Mouse (Mus musculus): ENCODE measurements around the gene Olfr1042.
"Not testable (repeated sequence)": the region's sequence is repeated elsewhere in the genome, so short reads cannot be mapped to it uniquely, and the experiment has no call there.

Gene Olfr1042

DNA sequence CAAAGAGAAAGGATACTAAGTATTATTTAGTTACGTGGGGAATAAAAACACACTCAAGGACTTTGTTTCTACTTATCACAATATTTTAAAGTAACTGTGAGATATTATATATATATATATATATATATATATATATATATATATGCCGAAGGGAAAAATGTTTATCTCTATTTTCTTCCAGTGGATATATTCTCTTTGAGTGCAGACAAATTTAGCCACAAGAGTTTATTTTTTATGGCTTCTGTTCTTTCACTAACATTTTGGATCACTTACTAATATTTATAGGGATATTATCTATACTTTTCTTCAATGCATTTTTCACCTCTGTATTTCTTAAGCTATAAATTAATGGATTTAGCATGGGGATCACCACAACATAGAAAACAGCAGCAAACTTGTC, at the start of gene Olfr1042:
Olfr1042 (minus strand) TSS at position 101 of the 400 bp plus-strand sequence.
- DNase-seq (ENCODE audit: low spot score in 2 of 2): no peak

DNA sequence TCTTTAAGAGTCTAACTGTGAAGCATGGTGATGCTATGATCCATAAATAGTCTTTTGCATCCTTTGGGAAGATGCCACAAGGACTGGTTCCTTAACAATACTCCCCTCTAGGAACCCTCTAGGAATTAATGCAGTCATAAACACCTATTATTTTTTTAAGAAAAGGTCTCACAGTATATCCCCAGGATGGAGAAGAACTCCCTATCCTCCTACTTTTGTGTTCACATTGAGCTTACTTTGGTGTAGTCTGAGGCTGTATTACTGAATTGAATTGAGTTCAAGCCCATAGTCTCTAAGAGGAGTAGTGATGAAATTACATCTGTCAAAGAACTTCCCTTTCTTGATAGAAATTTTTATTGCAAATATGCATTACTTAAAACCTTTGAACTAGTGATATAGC, 41.3 kb upstream of the Olfr1042 start, which contains the start of gene Olfr1045:
Olfr1045 (minus strand) TSS at position 101 of the 400 bp plus-strand sequence.
- no peak for DNase-seq (ENCODE audit: low spot score in 2 of 2)

DNA sequence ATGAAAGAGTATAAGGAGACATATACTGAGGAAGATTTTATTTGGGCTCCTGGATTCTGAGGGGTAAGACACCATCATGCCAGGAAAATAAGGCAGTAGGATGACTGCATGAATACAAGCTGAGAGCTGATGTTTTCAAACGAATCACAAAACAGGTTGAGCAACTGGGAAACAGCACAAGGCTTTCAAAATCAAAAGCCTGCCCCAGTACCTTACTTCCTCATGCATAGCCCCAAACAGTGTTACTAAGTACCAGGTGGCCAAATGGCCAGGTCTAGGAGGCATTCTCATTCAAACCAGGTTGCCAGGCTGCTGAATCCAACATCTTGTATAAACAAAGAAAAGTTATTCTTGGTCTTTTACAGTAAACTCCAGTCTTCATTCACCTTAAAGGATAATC, 34.2 kb upstream of the Olfr1042 start:
- DNase-seq (ENCODE audit: low spot score in 2 of 2): no peak

DNA sequence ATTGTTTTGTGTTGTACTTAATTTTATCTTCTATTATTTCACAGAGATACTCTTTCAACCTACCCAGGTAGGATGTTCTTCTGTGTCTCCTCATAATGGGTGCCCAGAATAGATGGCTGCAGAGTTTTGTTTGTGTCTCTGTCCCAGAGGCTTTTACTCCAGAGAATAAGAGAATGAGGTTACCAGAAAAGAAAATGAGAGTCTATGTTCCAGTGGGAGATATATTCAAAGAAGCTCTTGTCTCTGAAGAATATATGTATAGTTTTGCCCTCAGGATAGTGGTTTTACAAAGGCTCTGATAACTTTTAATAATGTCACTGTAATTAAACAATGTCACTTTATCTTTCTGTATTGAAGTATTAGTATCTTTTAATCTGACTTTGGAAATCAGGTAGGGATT, 23.9 kb upstream of the Olfr1042 start, which contains the start of gene Olfr52:
Olfr52 (minus strand) TSS at position 101 of the 400 bp plus-strand sequence.
- DNase-seq (ENCODE audit: low spot score in 2 of 2): no peak

DNA sequence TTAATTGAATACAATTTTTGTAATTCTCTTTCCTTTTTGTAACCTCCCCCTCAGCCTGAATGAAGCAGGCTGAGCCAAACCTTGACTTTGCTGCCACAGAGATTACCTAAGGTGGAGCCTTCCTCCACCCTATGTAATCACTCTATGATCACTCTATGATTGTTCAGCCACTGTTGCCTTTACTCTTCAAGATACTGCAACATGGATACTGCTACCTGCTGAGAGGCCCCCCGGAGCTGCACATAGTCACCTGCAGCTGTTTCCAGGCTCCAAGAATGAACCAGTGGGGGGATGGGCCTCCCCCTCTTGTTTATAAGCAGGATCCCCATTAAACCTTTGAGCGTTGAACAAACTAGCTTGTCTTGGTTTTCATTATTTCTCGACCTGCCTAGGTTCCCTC, 18.3 kb upstream of the Olfr1042 start:
- DNase-seq (ENCODE audit: low spot score in 2 of 2): no peak

DNA sequence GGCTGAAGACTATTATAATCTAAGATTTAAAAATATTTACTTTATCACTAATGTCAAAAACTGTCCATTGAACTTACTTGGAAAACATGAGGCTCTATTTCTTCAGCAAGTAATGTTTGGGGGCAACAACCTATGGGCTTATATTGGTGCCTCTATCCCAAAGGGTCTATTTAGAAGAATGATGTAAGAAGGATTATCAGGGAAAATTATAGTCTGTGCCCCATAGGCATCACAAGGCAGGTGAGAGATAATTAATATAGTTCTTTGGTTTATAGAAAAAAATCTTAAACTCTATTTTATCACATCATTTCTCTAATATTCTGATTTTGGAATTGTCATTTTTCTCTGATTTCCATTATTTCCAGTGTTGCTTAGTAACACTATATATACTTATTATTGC, 16.1 kb upstream of the Olfr1042 start, which contains the start of gene Olfr1044:
Olfr1044 (minus strand) TSS at position 101 of the 400 bp plus-strand sequence.
- DNase-seq (ENCODE audit: low spot score in 2 of 2): no peak

DNA sequence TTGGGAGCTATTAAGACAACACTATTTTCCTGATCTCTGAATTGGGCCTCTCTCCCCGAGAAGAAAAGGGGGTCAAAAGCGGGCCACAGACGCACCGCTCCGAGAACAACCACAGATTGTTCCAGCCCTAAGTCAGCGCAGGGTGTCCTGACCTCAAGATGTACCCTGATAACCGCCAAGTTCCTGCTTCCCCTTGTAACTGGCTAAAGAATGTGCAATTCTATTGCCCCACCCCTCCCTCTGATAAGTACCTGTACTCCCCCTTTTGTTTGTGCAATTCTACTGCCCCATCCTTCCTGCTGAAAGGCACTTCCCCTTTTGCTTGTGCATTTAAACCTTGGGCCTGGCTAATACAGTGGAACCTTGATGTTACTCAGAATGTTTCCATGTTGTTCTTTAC, 13.8 kb upstream of the Olfr1042 start:
- not testable (repeated sequence) for DNase-seq (ENCODE audit: low spot score in 2 of 2)

DNA sequence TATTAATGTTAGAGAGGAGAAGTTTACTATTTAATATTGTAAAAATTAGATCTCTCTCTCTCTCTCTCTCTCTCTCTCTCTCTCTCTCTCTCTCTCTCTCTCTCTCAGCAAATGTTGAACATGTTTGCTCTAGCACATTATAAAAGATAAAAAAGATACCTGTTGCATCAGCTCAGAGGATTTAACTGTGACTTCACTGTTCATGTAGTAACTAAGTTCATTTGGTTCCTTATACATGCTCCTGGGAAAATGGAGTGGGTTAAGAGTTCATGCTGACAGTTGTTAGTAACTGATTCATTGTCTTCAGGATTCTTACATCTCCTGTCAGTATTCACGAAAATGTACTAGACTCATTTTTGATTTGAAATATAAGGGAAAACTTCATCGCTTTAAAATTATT, 5.8 kb upstream of the Olfr1042 start, which contains the start of gene Olfr1043:
Olfr1043 (minus strand) TSS at position 101 of the 400 bp plus-strand sequence.
- no peak for DNase-seq (ENCODE audit: low spot score in 2 of 2)

DNA sequence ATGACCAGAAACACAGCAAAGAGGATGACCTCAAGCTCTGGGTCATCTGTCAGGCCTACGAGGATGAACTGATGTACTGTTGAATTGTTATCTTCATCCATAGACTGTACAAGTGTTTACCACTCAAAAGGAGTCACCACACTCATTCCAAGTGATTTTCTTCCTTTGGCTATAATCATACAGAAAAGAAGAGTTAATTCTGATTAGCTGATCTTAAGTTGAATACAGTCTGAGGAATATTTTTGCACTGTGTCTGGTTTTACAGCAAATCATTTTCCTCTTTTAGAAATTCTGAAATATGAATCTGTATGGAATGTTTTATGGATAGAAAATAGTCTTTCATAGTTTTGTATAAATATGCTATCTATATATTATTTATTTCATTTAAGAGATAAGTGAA, 15.0 kb downstream of the Olfr1042 start, which contains the start of gene Olfr1040:
Olfr1040 (minus strand) TSS at position 101 of the 400 bp plus-strand sequence.
- no peak for DNase-seq (ENCODE audit: low spot score in 2 of 2)

DNA sequence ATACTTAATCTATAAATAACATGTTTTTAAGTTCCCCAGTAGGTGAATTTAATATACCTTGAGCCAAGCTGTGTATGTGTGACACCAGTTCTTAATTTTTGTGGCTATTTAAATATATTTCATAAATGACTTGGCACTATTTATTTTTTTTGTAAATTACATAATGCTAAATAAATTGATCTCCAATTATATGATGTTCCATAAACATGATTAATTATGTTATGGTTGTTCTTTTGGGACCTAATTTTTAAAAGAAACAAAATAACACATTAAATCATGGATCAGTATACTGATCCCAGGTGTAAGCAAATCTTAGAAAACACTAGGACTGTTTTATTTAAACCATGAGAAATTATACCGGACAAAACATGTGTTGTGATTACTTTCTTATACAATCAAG, 25.8 kb downstream of the Olfr1042 start, which contains the start of gene Olfr1039:
Olfr1039 (minus strand) TSS at position 101 of the 400 bp plus-strand sequence.
- no peak for DNase-seq (ENCODE audit: low spot score in 2 of 2)
